Mouse (Mus musculus) neural tube, embryonic 12.5 days (tissue): ENCODE measurements at regions not wholly inside any gene's neighbourhood (a gene's known extent, or its start where the extent isn't known, plus 50 kb on each side); places are given as distances from the start of the nearest gene placed in this dataset.
A peak's percentile ranks its signal among the peaks of the same experiment; 100 is the strongest.

ENCODE experiments used
- ATAC-seq: fragments of 200-750 bp; cut with Nextera tagmentation; 2 replicates; pipeline ENCODE4 v1.8.0; 2017; ENCODE audit warnings: low read depth, mild to moderate bottlenecking, moderate TSS enrichment, moderate library complexity; ENCODE audit not compliant: low FRiP score
- H3K27ac ChIP-seq: fragments of 300-500 bp; sonication (generic); 2 replicates; pipeline ENCODE4 v1.5.1; 2016
- H3K27me3 ChIP-seq: fragments of 300-500 bp; sonication (generic); replicated peaks from 2 replicates; pipeline ENCODE4 v1.6.1; 2016; ENCODE audit warnings: mild to moderate bottlenecking
- H3K36me3 ChIP-seq: fragments of 300-500 bp; sonication (generic); 2 replicates; pipeline ENCODE4 v1.6.1; 2016; ENCODE audit warnings: mild to moderate bottlenecking
- H3K4me1 ChIP-seq: fragments of 300-500 bp; sonication (generic); 2 replicates; pipeline ENCODE4 v1.6.1; 2016
- H3K4me2 ChIP-seq: fragments of 300-500 bp; sonication (generic); replicated peaks from 2 replicates; pipeline ENCODE4 v1.6.1; 2016; ENCODE audit warnings: mild to moderate bottlenecking
- H3K4me3 ChIP-seq: fragments of 300-500 bp; sonication (generic); 2 replicates; pipeline ENCODE4 v1.5.1; 2016
- H3K9ac ChIP-seq: fragments of 300-500 bp; sonication (generic); 2 replicates; pipeline ENCODE4 v1.6.1; 2016; ENCODE audit warnings: mild to moderate bottlenecking
- H3K9me3 ChIP-seq: fragments of 300-500 bp; sonication (generic); 2 replicates; pipeline ENCODE4 v1.6.1; 2016; ENCODE audit warnings: mild to moderate bottlenecking
- WGBS: fragments of 180-500 bp; shearing (Covaris S2); methylation state at CpG from one replicate; pipeline ENCODE4 v1.1.7; 2016; 5-methylcytosine and 5-hydroxymethylcytosine counted together

DNA sequence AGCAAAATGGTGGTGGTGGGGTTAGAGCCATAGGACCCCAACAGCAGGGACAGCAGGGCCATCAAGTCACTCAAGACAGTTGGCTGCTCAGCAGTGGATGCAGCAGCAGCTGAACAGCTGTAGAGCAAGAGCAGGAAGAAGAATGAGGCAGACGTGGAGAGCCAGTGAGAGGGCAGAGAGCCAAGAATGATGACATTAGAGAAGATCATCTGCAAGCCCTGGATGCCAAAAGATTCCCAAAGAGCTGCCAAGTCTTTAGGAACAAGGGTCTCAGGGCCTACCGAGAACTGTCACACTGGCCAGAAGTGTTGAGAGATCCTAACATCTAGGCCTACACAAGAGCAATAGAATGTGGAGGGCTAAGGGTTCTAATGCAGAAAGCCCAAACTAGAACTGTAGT lies 196.4 kb upstream of the Dcbld2 start:
- no peak overlapping the region for H3K27ac ChIP-seq
- H3K4me3 ChIP-seq = no peak overlapping the region
- H3K9me3 ChIP-seq = no peaks in the 10 kb centered on the region
- no peak overlapping the region for H3K9ac ChIP-seq
- H3K4me2 ChIP-seq = no peak overlapping the region
- no peak for ATAC-seq
- no peaks in the 10 kb centered on the region for H3K4me1 ChIP-seq
- H3K27me3 ChIP-seq = no peaks in the 10 kb centered on the region
- no peaks in the 10 kb centered on the region for H3K36me3 ChIP-seq
- WGBS = 84% methylated on average over 2 of the region's 2 CpGs

- no peak overlapping the region for H3K9ac ChIP-seq
- H3K4me2 ChIP-seq = no peak overlapping the region
- H3K4me1 ChIP-seq = no peaks in the 10 kb centered on the region
- no peaks in the 10 kb centered on the region for H3K27me3 ChIP-seq
- H3K9me3 ChIP-seq = no peaks in the 10 kb centered on the region
- no peaks in the 10 kb centered on the region for H3K36me3 ChIP-seq
- H3K27ac ChIP-seq = no peak overlapping the region
- H3K4me3 ChIP-seq = no peak overlapping the region
- ATAC-seq = no peak
These were observed 173.6 kb upstream of the Dcbld2 start for GRCm38 (mm10) chr16:58234686-58235085.

DNA sequence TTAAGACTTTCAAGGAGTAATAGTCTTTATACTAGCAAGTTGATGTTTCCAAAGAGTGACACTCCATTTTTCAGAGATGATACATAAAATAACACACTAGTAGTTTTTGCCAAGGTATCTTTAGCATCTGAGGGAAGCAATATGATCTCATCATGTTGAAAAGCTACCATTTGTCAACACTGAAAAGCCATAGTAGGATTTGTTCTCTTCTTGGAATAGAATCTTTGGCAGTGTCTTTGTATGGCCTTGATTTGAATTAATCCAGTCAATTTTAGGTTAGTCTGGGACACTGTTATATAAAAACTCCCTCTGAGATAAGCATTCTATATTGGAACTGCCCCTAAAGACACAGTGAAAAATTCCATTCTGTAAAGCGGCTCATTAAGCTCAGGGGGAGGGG lies 171.4 kb upstream of the Dcbld2 start:
- Histone ChIP-seq H3K4me3 (no peak overlapping the region), H3K4me1 (no peaks in the 10 kb centered on the region), H3K36me3 (no peaks in the 10 kb centered on the region), H3K27ac (no peak overlapping the region), H3K9ac (no peak overlapping the region), H3K27me3 (no peaks in the 10 kb centered on the region), H3K9me3 (no peaks in the 10 kb centered on the region), H3K4me2 (no peak overlapping the region)
- ATAC-seq = no peak
- WGBS = 88% methylated on average over 1 of the region's 1 CpGs

- H3K9ac ChIP-seq = no peak overlapping the region
- H3K36me3 ChIP-seq = no peaks in the 10 kb centered on the region
- WGBS = 88% methylated on average over 3 of the region's 3 CpGs
- no peaks in the 10 kb centered on the region for H3K4me1 ChIP-seq
- ATAC-seq = no peak
- no peak overlapping the region for H3K4me2 ChIP-seq
- no peaks in the 10 kb centered on the region for H3K27me3 ChIP-seq
- no peak overlapping the region for H3K27ac ChIP-seq
- H3K9me3 ChIP-seq = no peaks in the 10 kb centered on the region
- no peak overlapping the region for H3K4me3 ChIP-seq
These were observed 132.0 kb upstream of the Dcbld2 start for GRCm38 (mm10) chr16:58276281-58276680.

- Histone ChIP-seq H3K27me3 (no peaks in the 10 kb centered on the region), H3K36me3 (no peaks in the 10 kb centered on the region), H3K27ac (no peak overlapping the region), H3K4me1 (no peaks in the 10 kb centered on the region), H3K4me2 (no peak overlapping the region), H3K9ac (no peak overlapping the region), H3K4me3 (no peak overlapping the region), H3K9me3 (no peaks in the 10 kb centered on the region)
- ATAC-seq = no peak
- 52% methylated on average over 3 of the region's 3 CpGs for WGBS
These were observed 126.8 kb upstream of the Dcbld2 start for GRCm38 (mm10) chr16:58281474-58281873.

DNA sequence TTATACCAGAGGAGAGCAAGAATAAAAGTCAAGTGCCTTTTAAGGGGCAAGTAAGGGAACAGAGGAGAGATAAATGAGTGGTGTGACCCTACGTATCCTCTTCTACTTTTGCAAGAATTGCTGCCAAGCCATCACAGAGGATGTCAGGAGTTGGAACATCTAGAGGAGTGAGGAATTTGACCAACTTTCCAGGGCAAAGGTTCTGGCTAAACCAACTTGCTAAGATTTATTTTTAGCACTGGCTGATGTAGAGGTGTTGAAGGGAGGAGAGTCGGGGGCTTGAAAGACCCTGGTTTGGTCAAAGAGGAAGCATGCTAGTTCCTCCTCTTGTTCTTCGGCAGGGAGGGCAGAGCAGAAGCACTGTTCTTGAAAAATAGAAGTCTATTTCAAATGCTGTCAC lies 113.8 kb upstream of the Dcbld2 start:
- H3K36me3 ChIP-seq = no peaks in the 10 kb centered on the region
- no peaks in the 10 kb centered on the region for H3K27me3 ChIP-seq
- H3K4me3 ChIP-seq = no peak overlapping the region
- H3K9me3 ChIP-seq = no peaks in the 10 kb centered on the region
- no peaks in the 10 kb centered on the region for H3K4me1 ChIP-seq
- WGBS = 91% methylated on average over 3 of the region's 3 CpGs
- H3K27ac ChIP-seq = no peak overlapping the region
- no peak for ATAC-seq
- no peak overlapping the region for H3K4me2 ChIP-seq
- H3K9ac ChIP-seq = no peak overlapping the region

DNA sequence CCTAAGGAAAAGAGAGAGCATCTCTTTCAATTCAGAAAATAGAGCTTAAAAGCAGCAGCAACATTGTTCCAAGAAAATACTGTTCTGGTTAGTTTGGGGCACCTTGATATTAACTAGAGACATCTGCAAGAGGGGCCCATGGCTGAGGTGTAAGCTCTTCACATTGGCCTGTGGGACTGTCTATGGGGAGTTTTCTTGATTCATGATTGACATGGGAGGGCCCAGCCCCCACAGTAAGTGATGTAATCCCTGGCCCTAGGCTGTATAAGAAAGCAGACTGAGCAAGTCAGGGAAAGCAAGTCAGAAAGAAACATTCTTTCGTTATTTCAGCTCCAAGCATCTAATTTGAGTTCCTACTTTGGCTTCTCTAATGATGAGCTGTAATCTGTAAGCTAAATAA lies 113.1 kb upstream of the Dcbld2 start:
- WGBS = 80% methylated on average over 1 of the region's 1 CpGs
- H3K27me3 ChIP-seq = no peaks in the 10 kb centered on the region
- H3K27ac ChIP-seq = no peak overlapping the region
- H3K9ac ChIP-seq = no peak overlapping the region
- no peaks in the 10 kb centered on the region for H3K9me3 ChIP-seq
- no peaks in the 10 kb centered on the region for H3K4me1 ChIP-seq
- H3K4me3 ChIP-seq = no peak overlapping the region
- ATAC-seq = no peak
- H3K4me2 ChIP-seq = no peak overlapping the region
- no peaks in the 10 kb centered on the region for H3K36me3 ChIP-seq

GRCm38 (mm10) chr16:58299495-58299894 lies 108.7 kb upstream of the Dcbld2 start:
- H3K4me3 ChIP-seq = no peak overlapping the region
- WGBS = 24% methylated on average over 4 of the region's 4 CpGs
- ATAC-seq = peak; percentile 62
- no peaks in the 10 kb centered on the region for H3K36me3 ChIP-seq
- H3K4me2 ChIP-seq = no peak overlapping the region
- no peaks in the 10 kb centered on the region for H3K27me3 ChIP-seq
- peaks cover 3% of the 10 kb centered on the region; the same call in 1 of the 2 replicates for H3K4me1 ChIP-seq
- H3K9me3 ChIP-seq = no peaks in the 10 kb centered on the region
- H3K9ac ChIP-seq = no peak overlapping the region
- no peak overlapping the region for H3K27ac ChIP-seq

- ATAC-seq = no peak
- Histone ChIP-seq H3K27me3 (no peaks in the 10 kb centered on the region), H3K4me1 (peaks cover 3% of the 10 kb centered on the region; the same call in 1 of the 2 replicates), H3K4me2 (no peak overlapping the region), H3K36me3 (no peaks in the 10 kb centered on the region), H3K4me3 (no peak overlapping the region), H3K27ac (no peak overlapping the region), H3K9ac (no peak overlapping the region), H3K9me3 (no peaks in the 10 kb centered on the region)
- 89% methylated on average over 6 of the region's 6 CpGs for WGBS
These were observed 108.1 kb upstream of the Dcbld2 start for GRCm38 (mm10) chr16:58300098-58300497.

DNA sequence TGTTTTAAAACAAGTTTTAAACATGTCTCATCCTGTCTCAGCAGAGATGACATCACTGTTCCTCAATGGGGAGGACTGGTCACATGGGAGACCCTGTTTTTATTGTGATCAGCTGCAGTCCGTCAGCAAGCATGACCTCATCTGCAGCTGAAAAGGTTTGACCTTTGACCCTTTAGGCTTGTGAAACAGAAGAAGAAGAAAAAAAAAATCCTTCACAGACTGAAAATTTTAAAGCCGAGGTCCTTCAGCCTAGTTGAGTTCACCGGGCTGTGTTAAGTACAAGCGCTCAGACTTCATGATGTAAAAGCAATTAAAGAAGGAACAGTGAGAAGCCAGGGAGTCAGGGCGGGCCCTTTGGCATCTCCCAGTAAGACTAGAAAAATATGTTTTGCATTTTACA lies 104.7 kb upstream of the Dcbld2 start:
- ATAC-seq = no peak
- WGBS = 21% methylated on average over 5 of the region's 5 CpGs
- H3K4me2 ChIP-seq = no peak overlapping the region
- no peak overlapping the region for H3K4me3 ChIP-seq
- H3K4me1 ChIP-seq = peaks cover 3% of the 10 kb centered on the region; the same call in 1 of the 2 replicates
- H3K9me3 ChIP-seq = no peaks in the 10 kb centered on the region
- no peak overlapping the region for H3K9ac ChIP-seq
- no peaks in the 10 kb centered on the region for H3K27me3 ChIP-seq
- H3K27ac ChIP-seq = no peak overlapping the region
- no peaks in the 10 kb centered on the region for H3K36me3 ChIP-seq

GRCm38 (mm10) chr16:58316889-58317455 lies 91.3 kb upstream of the Dcbld2 start:
- Histone ChIP-seq H3K9ac (no peak overlapping the region), H3K4me3 (no peak overlapping the region), H3K36me3 (no peaks in the 10 kb centered on the region), H3K4me1 (no peaks in the 10 kb centered on the region), H3K9me3 (no peaks in the 10 kb centered on the region), H3K27me3 (no peaks in the 10 kb centered on the region), H3K27ac (no peak overlapping the region), H3K4me2 (no peak overlapping the region)
- 60% methylated on average over 6 of the region's 6 CpGs for WGBS
- peak; percentile 44; the same call in 1 of the 2 replicates for ATAC-seq

DNA sequence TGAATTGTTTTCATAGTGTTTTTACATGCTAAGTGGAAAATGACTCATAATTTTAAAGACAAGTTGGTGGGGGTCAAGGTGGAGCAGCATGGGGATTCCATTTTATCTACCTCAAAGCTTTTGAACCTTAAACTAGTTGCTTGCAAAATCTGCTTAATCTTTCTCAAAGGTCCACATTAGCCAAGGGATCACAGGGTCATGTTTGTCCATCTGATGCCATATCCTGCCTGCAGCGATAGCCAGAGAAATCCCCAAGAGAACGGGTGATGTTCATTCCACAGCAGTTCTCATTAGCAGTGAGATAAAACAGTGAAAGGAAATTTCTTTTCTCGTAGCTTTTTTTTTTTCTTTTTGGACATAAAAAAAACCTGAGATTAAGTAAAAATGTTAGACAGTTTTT lies 77.2 kb upstream of the Dcbld2 start:
- no peak for ATAC-seq
- WGBS = 81% methylated on average over 3 of the region's 3 CpGs
- Histone ChIP-seq H3K27ac (no peak overlapping the region), H3K36me3 (no peaks in the 10 kb centered on the region), H3K4me1 (no peaks in the 10 kb centered on the region), H3K27me3 (no peaks in the 10 kb centered on the region), H3K4me2 (no peak overlapping the region), H3K9ac (no peak overlapping the region), H3K4me3 (no peak overlapping the region), H3K9me3 (no peaks in the 10 kb centered on the region)

- Histone ChIP-seq H3K36me3 (no peaks in the 10 kb centered on the region), H3K27ac (no peak overlapping the region), H3K4me2 (no peak overlapping the region), H3K9me3 (no peaks in the 10 kb centered on the region), H3K4me1 (no peaks in the 10 kb centered on the region), H3K27me3 (no peaks in the 10 kb centered on the region), H3K9ac (no peak overlapping the region), H3K4me3 (no peak overlapping the region)
- ATAC-seq = no peak
- 92% methylated on average over 5 of the region's 5 CpGs for WGBS
These were observed 64.3 kb upstream of the Dcbld2 start for GRCm38 (mm10) chr16:58343921-58344320.
